ENCODE assay signal across 12 mouse cellular contexts in the genomic region with DNA sequence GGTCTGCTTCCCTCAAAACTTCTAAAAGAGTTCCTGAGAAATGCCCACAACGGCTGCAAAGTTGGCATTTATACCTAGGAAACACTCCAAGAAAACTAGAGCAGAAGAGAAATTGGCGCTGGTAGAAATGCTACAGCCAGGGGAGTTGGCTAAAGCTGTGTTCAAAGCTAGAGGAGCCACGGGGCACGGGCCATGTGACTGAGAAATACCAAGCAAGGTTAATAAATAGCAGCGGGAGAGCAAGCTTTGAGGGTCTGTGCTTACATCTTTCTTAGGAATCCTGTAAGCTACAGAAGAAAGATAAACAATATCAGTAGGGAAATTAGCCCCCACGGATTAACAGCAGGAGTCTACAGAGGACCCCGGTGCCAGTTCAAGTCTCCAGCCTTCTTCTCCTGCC.
DNase-seq lines count a peak whose midpoint lies in the region; ATAC-seq and TF ChIP-seq lines count a peak whose summit lies in the region.
"Had no signal": no experiment of that assay in that cellular context is flagged by ENCODE, and none has a peak within 500 bp of the region (broad histone marks: within the 10 kb centered on the region; RNA-seq: fewer than 3 reads in every experiment).

No protein-coding gene starts in this region.

- no peaks in the 10 kb centered on the region for H3K9me3 ChIP-seq in hindbrain, postnatal 0 days (ENCODE audit: low read length)
- no peaks in the 10 kb centered on the region for H3K9me3 ChIP-seq in hindbrain, embryonic 16.5 days (ENCODE audit: control insufficient read depth, low read length)
- no peaks in the 10 kb centered on the region for H3K9me3 ChIP-seq in midbrain, embryonic 14.5 days (ENCODE audit: control insufficient read depth, low read length)
- no peaks in the 10 kb centered on the region for H3K9me3 ChIP-seq in midbrain, postnatal 0 days (ENCODE audit: low read length)
- no peaks in the 10 kb centered on the region for H3K9me3 ChIP-seq in kidney, embryonic 15.5 days (replicated peaks)
- H3K9me3 ChIP-seq: forebrain, embryonic 13.5 days; heart, embryonic 12.5 days had no signal

- H3K27me3 ChIP-seq in hindbrain, postnatal 0 days (ENCODE audit: insufficient read depth, low read length), result no peaks in the 10 kb centered on the region
- no peaks in the 10 kb centered on the region for H3K27me3 ChIP-seq in hindbrain, embryonic 16.5 days (replicated peaks; ENCODE audit: control insufficient read depth, insufficient read depth, low read length)
- H3K27me3 ChIP-seq in midbrain, embryonic 14.5 days (ENCODE audit: control insufficient read depth, insufficient read depth, low read length), result no peaks in the 10 kb centered on the region
- no peaks in the 10 kb centered on the region for H3K27me3 ChIP-seq in midbrain, postnatal 0 days (ENCODE audit: insufficient read depth, low read length)
- H3K27me3 ChIP-seq in kidney, embryonic 15.5 days, result no peaks in the 10 kb centered on the region
- H3K27me3 ChIP-seq: forebrain, embryonic 13.5 days; heart, embryonic 12.5 days had no signal

- H3K27ac ChIP-seq in hindbrain, postnatal 0 days, result no peak overlapping the region
- H3K27ac ChIP-seq in hindbrain, embryonic 16.5 days (ENCODE audit: low read depth, low read length), result no peak overlapping the region
- no peak overlapping the region for H3K27ac ChIP-seq in midbrain, embryonic 14.5 days (replicated peaks; ENCODE audit: low read depth, low read length)
- H3K27ac ChIP-seq in midbrain, postnatal 0 days (ENCODE audit: low read depth, low read length), result no peak overlapping the region
- H3K27ac ChIP-seq in kidney, embryonic 15.5 days, result peak overlapping the region; percentile 76
- H3K27ac ChIP-seq: forebrain, embryonic 13.5 days; liver, embryonic 14.5 days had no signal

- no peak for ATAC-seq in hindbrain, postnatal 0 days
- no peak for ATAC-seq in hindbrain, embryonic 16.5 days
- no peak for ATAC-seq in midbrain, embryonic 14.5 days (ENCODE audit: low FRiP score, low TSS enrichment)
- ATAC-seq in midbrain, postnatal 0 days (ENCODE audit: low FRiP score), result no peak
- no peak for ATAC-seq in kidney, embryonic 15.5 days (replicated peaks; ENCODE audit: low FRiP score)
- ATAC-seq: forebrain, embryonic 13.5 days had no signal

- WGBS in hindbrain, postnatal 0 days, result 42% methylated on average over 7 of the region's 7 CpGs
- 57% methylated on average over 7 of the region's 7 CpGs for WGBS in hindbrain, embryonic 16.5 days
- 64% methylated on average over 7 of the region's 7 CpGs for WGBS in midbrain, embryonic 14.5 days
- 40% methylated on average over 7 of the region's 7 CpGs for WGBS in midbrain, postnatal 0 days
- WGBS in kidney, embryonic 15.5 days, result 64% methylated on average over 7 of the region's 7 CpGs

- H3K36me3 ChIP-seq in hindbrain, postnatal 0 days (ENCODE audit: insufficient read depth, low read length), result no peaks in the 10 kb centered on the region
- H3K36me3 ChIP-seq in hindbrain, embryonic 16.5 days (ENCODE audit: control insufficient read depth, insufficient read depth, low read length), result no peaks in the 10 kb centered on the region
- no peaks in the 10 kb centered on the region for H3K36me3 ChIP-seq in midbrain, embryonic 14.5 days (ENCODE audit: control insufficient read depth, insufficient read depth, low read length)
- no peaks in the 10 kb centered on the region for H3K36me3 ChIP-seq in midbrain, postnatal 0 days (ENCODE audit: insufficient read depth, low read length)
- H3K36me3 ChIP-seq in kidney, embryonic 15.5 days, result no peaks in the 10 kb centered on the region
- H3K36me3 ChIP-seq: heart, embryonic 12.5 days had no signal

- H3K4me2 ChIP-seq in hindbrain, postnatal 0 days (ENCODE audit: low read depth, low read length), result no peak overlapping the region
- H3K4me2 ChIP-seq in hindbrain, embryonic 16.5 days (ENCODE audit: low read length), result no peak overlapping the region
- H3K4me2 ChIP-seq in midbrain, embryonic 14.5 days (ENCODE audit: low read length), result no peak overlapping the region
- H3K4me2 ChIP-seq in midbrain, postnatal 0 days (ENCODE audit: low read depth, low read length, poor library complexity, severe bottlenecking), result no peak overlapping the region
- peak overlapping the region; percentile 23; the same call in 1 of the 2 replicates for H3K4me2 ChIP-seq in kidney, embryonic 15.5 days
- H3K4me2 ChIP-seq: forebrain, embryonic 13.5 days; heart, embryonic 12.5 days had no signal

- H3K9ac ChIP-seq in hindbrain, postnatal 0 days (replicated peaks; ENCODE audit: low read length), result no peak overlapping the region
- H3K9ac ChIP-seq in hindbrain, embryonic 16.5 days (ENCODE audit: low read depth, low read length), result no peak overlapping the region
- H3K9ac ChIP-seq in midbrain, embryonic 14.5 days (replicated peaks; ENCODE audit: low read length), result no peak overlapping the region
- no peak overlapping the region for H3K9ac ChIP-seq in midbrain, postnatal 0 days (replicated peaks; ENCODE audit: low read length, poor library complexity, severe bottlenecking)
- H3K9ac ChIP-seq in kidney, embryonic 15.5 days, result no peak overlapping the region
- H3K9ac ChIP-seq: forebrain, embryonic 13.5 days; heart, embryonic 12.5 days; liver, embryonic 14.5 days had no signal

- DNase-seq in hindbrain, postnatal 0 days (ENCODE audit: low spot score), result peak; percentile 41
- DNase-seq in midbrain, embryonic 14.5 days, result peak; percentile 24
- DNase-seq in midbrain, postnatal 0 days (ENCODE audit: low spot score), result no peak
- no peak for DNase-seq in heart, adult 11 months
- no peak for DNase-seq in ovary, postnatal 10 days (ENCODE audit: low spot score)
- DNase-seq: cerebellum, adult 18-20 months; retina, postnatal 1 day had no signal

- no peaks in the 10 kb centered on the region for H3K4me1 ChIP-seq in hindbrain, postnatal 0 days (ENCODE audit: insufficient read depth, low read length)
- no peaks in the 10 kb centered on the region for H3K4me1 ChIP-seq in hindbrain, embryonic 16.5 days (ENCODE audit: control insufficient read depth, insufficient read depth, low read depth, low read length)
- H3K4me1 ChIP-seq in midbrain, embryonic 14.5 days (ENCODE audit: control insufficient read depth, insufficient read depth, low read length), result no peaks in the 10 kb centered on the region
- no peaks in the 10 kb centered on the region for H3K4me1 ChIP-seq in midbrain, postnatal 0 days (ENCODE audit: insufficient read depth, low read length)
- peaks cover 46% of the 10 kb centered on the region for H3K4me1 ChIP-seq in kidney, embryonic 15.5 days
- H3K4me1 ChIP-seq: forebrain, embryonic 13.5 days had no signal

- no peak for TF ChIP-seq CTCF in hindbrain, postnatal 0 days (IDR thresholded peaks at IDR 0.05; ENCODE audit: low read depth)
- no peak for TF ChIP-seq CTCF in midbrain, postnatal 0 days (IDR thresholded peaks at IDR 0.05)

- H3K4me3 ChIP-seq in hindbrain, postnatal 0 days (ENCODE audit: low read length), result no peak overlapping the region
- no peak overlapping the region for H3K4me3 ChIP-seq in hindbrain, embryonic 16.5 days (ENCODE audit: low read length)
- no peak overlapping the region for H3K4me3 ChIP-seq in midbrain, embryonic 14.5 days (replicated peaks; ENCODE audit: low read depth, low read length)
- no peak overlapping the region for H3K4me3 ChIP-seq in midbrain, postnatal 0 days (ENCODE audit: low read depth, low read length)
- no peak overlapping the region for H3K4me3 ChIP-seq in kidney, embryonic 15.5 days (replicated peaks)
- H3K4me3 ChIP-seq: forebrain, embryonic 13.5 days; heart, embryonic 12.5 days had no signal

Comparison
In these comparisons a context has a peak if more than half of its experiments do, and no peak if none do; other contexts are left out.
1. DNase-seq: peak in hindbrain, postnatal 0 days (single experiment) and midbrain, embryonic 14.5 days (single experiment); none in midbrain, postnatal 0 days (single experiment), heart, adult 11 months (single experiment) and ovary, postnatal 10 days (single experiment).